Mouse (Mus musculus) embryonic facial prominence, embryonic 11.5 days (tissue): ENCODE measurements around the gene Dohh. TPM values are rescaled to one million over a fixed set of nuclear protein-coding genes. Genes with fewer than 3 reads are reported as not detected.
A peak's percentile ranks its signal among the peaks of the same experiment; 100 is the strongest.

Experiments used
- ATAC-seq: fragments of 200-750 bp; cut with Nextera tagmentation; replicated peaks from 2 replicates; pipeline ENCODE4 v1.8.0; 2017; ENCODE audit warnings: low read depth; ENCODE audit not compliant: insufficient number of reproducible peaks, low FRiP score, low TSS enrichment
- DNase-seq: peaks from one replicate; pipeline ENCODE4 v3.0.0-alpha.2; 2015; ENCODE audit warnings: low spot score
- H3K27ac ChIP-seq: fragments of 300-500 bp; sonication (generic); replicated peaks from 2 replicates; pipeline ENCODE4 v1.5.1; 2014; ENCODE audit warnings: mild to moderate bottlenecking, low read depth, low read length, control low read depth
- H3K27me3 ChIP-seq: fragments of 300-500 bp; sonication (generic); 2 replicates; pipeline ENCODE4 v1.6.1; 2014; ENCODE audit warnings: mild to moderate bottlenecking, low read length, moderate library complexity, mixed read lengths; ENCODE audit not compliant: control insufficient read depth, insufficient read depth
- H3K36me3 ChIP-seq: fragments of 300-500 bp; sonication (generic); replicated peaks from 2 replicates; pipeline ENCODE4 v1.6.1; 2014; ENCODE audit warnings: low read depth, mild to moderate bottlenecking, low read length, moderate library complexity, mixed read lengths; ENCODE audit not compliant: control insufficient read depth, insufficient read depth
- H3K4me1 ChIP-seq: fragments of 300-500 bp; sonication (generic); 2 replicates; pipeline ENCODE4 v1.6.1; 2014; ENCODE audit warnings: low read length, mixed read lengths; ENCODE audit not compliant: control insufficient read depth, insufficient read depth
- H3K4me2 ChIP-seq: fragments of 300-500 bp; sonication (generic); 2 replicates; pipeline ENCODE4 v1.6.1; 2014; ENCODE audit warnings: low read depth, mild to moderate bottlenecking, control low read depth, low read length, moderate library complexity
- H3K4me3 ChIP-seq: fragments of 300-500 bp; sonication (generic); 2 replicates; pipeline ENCODE4 v1.5.1; 2014; ENCODE audit warnings: low read depth, low read length, control low read depth
- H3K9ac ChIP-seq: fragments of 300-500 bp; sonication (generic); replicated peaks from 2 replicates; pipeline ENCODE4 v1.6.1; 2014; ENCODE audit warnings: mild to moderate bottlenecking, control low read depth, low read length
- H3K9me3 ChIP-seq: fragments of 300-500 bp; sonication (generic); replicated peaks from 2 replicates; pipeline ENCODE4 v1.6.1; 2016; ENCODE audit warnings: mild to moderate bottlenecking, low read length, inconsistent platforms, mixed read lengths; ENCODE audit not compliant: control insufficient read depth
- WGBS: fragments of 180-500 bp; shearing (Covaris S2); extraction: QIAGEN DNeasy Blood & Tissue Kit; methylation state at CpG from one replicate; pipeline ENCODE4 v1.1.7; 2014; 5-methylcytosine and 5-hydroxymethylcytosine counted together
- polyA plus RNA-seq: library from polyadenylated mRNA; unstranded; fragments of >200 nt; fragmentation: Nextera tagmentation; extraction: Ambion mirVana; gene quantifications from 2 replicates; pipeline ENCODE4 v1.2.1, GENCODE M21; 2014

Gene Dohh
- polyA plus RNA-seq, 1 experiment from 2014 or later, result 45.0 TPM

DNA sequence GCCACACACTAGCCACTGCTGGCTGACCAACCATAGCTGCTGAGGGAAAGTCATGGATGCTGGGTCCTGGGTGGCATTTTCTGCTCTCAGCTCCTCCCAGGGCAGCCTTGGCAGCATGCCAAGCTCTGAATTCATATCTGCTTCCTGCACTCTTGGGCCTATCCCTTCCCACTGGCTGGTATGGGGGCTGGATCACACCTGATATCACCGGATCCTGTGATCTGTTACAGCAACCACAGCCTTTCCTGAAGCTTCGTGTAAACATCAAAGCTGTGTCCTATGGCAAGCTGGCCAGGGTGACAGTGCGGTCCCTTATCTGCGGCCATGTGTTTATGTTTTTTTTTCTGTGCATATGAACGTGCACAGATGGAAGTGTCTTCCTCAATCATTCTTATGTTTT, 2.2 kb upstream of the Dohh start:
- 76% methylated on average over 5 of the region's 5 CpGs for WGBS
- Histone ChIP-seq H3K27ac (0 out of 2 replicates have a peak overlapping the region, but pooled peaks have one; percentile 9), H3K36me3 (no peaks in the 10 kb centered on the region), H3K4me1 (peaks cover 4% of the 10 kb centered on the region; the same call in 1 of the 2 replicates), H3K4me3 (no peak overlapping the region), H3K9me3 (no peaks in the 10 kb centered on the region), H3K9ac (no peak overlapping the region), H3K27me3 (no peaks in the 10 kb centered on the region), H3K4me2 (no peak overlapping the region)
- ATAC-seq (no peak), DNase-seq (no peak)

DNA sequence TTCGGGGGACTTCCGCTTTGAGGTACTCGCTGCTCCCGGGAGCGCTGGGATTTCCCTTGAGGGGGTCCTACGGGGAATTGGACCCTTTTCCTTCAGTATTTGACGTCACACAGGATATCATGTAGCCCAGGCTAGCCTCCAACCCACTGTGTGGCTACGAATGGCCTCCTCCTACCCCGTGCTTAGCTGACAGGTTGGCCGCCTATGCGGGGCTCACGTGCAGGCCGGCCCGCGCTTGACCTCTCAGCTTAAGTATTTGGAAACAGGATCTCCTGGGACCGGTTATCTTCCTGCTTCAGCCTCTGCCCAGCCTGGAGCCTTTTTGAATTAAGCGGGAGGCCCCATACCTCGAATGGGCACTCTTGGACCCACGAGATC, 366 bp downstream of the Dohh start:
- ATAC-seq, result peak; percentile 30; the same call in 1 of the 2 replicates
- WGBS, result 1% methylated on average over 19 of the region's 19 CpGs
- H3K4me3 ChIP-seq, result peak overlapping the region; percentile 94
- no peaks in the 10 kb centered on the region for H3K9me3 ChIP-seq
- H3K27ac ChIP-seq, result peak overlapping the region; percentile 44
- H3K4me2 ChIP-seq, result peak overlapping the region; percentile 82
- H3K9ac ChIP-seq, result peak overlapping the region; percentile 82
- H3K27me3 ChIP-seq, result no peaks in the 10 kb centered on the region
- peaks cover 7% of the 10 kb centered on the region for H3K36me3 ChIP-seq
- H3K4me1 ChIP-seq, result no peaks in the 10 kb centered on the region
- no peak for DNase-seq

DNA sequence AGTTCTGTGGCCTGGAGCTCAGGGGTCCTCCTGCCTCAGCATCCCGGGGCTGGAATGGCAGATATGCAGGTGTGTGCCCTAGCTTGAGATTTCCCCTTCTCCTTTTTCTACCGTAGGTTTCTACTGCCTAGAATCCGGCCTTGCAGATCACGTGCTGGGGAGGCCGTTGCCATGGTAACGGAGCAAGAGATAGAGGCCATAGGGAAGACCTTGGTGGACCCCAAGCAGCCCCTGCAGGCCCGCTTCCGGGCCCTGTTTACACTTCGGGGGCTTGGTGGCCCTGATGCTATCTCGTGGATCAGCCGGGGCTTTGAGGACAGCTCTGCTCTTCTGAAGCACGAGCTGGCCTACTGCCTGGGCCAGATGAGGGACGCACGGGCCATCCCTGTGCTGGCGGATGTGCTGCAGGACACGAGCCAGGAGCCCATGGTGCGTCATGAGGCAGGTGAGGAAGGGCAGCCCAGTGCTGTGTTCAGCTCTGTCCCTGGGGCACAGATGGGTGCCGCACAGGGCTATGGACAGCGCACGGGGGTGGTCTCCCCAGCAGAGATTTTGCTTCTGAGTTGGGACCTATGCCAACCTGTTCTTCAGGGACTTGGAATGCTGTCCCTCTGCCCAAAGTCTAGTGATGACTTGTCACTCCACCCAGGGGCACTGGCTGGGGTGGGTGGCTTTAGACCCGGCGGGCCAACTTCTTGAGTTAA, 1.5 kb downstream of the Dohh start:
- H3K4me2 ChIP-seq, result no peak overlapping the region; the same call in 1 of the 2 replicates
- no peak overlapping the region for H3K9ac ChIP-seq
- peaks cover 7% of the 10 kb centered on the region for H3K36me3 ChIP-seq
- no peaks in the 10 kb centered on the region for H3K9me3 ChIP-seq
- ATAC-seq (no peak), DNase-seq (no peak)
- H3K27me3 ChIP-seq, result no peaks in the 10 kb centered on the region
- 87% methylated on average over 22 of the region's 22 CpGs for WGBS
- H3K4me3 ChIP-seq, result no peak overlapping the region
- H3K27ac ChIP-seq, result no peak overlapping the region
- no peaks in the 10 kb centered on the region for H3K4me1 ChIP-seq

- ATAC-seq (no peak), DNase-seq (no peak)
- H3K4me2 ChIP-seq, result no peak overlapping the region
- no peaks in the 10 kb centered on the region for H3K27me3 ChIP-seq
- WGBS, result 91% methylated on average over 20 of the region's 20 CpGs
- H3K27ac ChIP-seq, result no peak overlapping the region
- H3K36me3 ChIP-seq, result peaks cover 7% of the 10 kb centered on the region
- H3K9ac ChIP-seq, result no peak overlapping the region
- H3K4me3 ChIP-seq, result no peak overlapping the region
- no peaks in the 10 kb centered on the region for H3K4me1 ChIP-seq
- H3K9me3 ChIP-seq, result no peaks in the 10 kb centered on the region
Measured at GRCm38 (mm10) chr10:81387716-81388115, 3.5 kb downstream of the Dohh start.

- no peaks in the 10 kb centered on the region for H3K27me3 ChIP-seq
- no peak within 1 kb of the TSS for H3K4me3 ChIP-seq
- WGBS, result 91% methylated on average over 5 of the region's 5 CpGs
- H3K4me2 ChIP-seq, result no peak within 1 kb of the TSS
- no peak within 1 kb of the TSS for H3K27ac ChIP-seq
- H3K9ac ChIP-seq, result no peak within 1 kb of the TSS
- DNase-seq (no peak), ATAC-seq (no peak)
- H3K36me3 ChIP-seq, result peaks cover 7% of the 10 kb centered on the region
- no peaks in the 10 kb centered on the region; the same call in 1 of the 2 replicates for H3K4me1 ChIP-seq
- no peaks in the 10 kb centered on the region for H3K9me3 ChIP-seq
Measured at GRCm38 (mm10) chr10:81388505-81389055, 4.4 kb downstream of the Dohh start, which contains the start of gene Gm48552. Gene Gm48552, plus strand, starts transcription at chr10:81389005.

DNA sequence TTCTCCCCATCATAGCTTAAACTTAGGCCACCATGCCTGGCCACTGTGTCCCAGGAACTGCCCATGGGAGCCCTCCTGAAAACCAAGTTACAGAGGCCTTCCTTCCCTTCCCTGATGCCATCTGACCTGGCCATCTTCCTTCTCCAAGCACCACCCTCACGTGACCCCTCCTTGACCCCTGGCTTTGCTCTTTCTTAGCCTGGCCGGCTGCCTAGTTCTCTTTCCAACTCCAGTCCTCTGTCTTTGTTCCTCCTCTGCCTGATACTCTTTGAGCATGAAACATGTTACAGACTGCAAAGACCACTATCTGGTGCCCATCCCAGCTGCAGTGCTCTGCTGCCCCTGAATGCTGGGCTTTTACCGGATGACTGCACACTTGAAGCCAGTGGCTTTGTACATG, 5.1 kb downstream of the Dohh start:
- DNase-seq, result no peak
- Histone ChIP-seq H3K36me3 (peaks cover 7% of the 10 kb centered on the region), H3K27ac (no peak overlapping the region)

DNA sequence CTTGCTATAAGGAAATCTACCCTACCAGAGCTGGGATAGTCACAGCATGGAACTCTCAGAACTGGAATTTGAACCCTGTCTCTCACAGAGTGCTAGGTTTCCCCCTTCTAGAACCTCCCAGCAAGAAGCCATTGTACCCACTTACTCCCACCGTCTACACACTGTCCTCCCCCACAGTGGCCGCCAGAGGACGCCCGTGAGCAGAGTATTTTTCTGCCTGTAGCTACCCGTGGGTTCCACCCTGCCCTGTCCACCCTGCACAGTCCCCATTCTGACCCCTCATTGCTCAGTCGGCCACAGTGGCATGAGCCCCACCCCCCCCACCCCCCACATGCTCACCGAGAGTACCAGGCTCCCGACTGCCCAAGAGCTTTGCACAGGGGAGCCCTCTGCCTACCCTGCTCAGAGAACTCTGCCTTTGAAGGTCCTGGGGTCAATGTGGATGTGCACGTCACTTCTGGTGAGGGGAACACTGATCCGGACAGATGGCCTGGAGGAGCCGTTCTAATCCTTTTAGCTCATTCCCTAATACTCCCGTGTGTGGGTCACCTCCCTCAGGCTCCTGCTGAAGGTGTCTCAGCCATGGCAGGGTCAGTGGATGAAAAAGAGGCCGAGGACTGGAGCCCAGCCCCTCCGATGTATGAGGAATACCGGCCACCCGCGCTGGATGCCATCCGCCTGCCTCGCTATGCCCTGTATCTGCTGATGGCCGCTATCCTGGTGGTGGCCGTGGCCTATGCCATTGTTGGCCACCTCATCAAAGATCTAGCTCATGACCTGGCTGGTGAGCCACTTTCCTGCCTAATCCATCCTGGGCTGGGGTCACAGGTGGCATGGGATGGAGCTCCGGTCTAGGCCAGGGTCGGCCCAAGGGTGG, 5.8 kb downstream of the Dohh start:
- H3K27me3 ChIP-seq, result no peaks in the 10 kb centered on the region
- ATAC-seq (peak; percentile 20), DNase-seq (peak; percentile 59)
- WGBS, result 62% methylated on average over 23 of the region's 23 CpGs
- no peak overlapping the region for H3K4me2 ChIP-seq
- no peak overlapping the region for H3K9ac ChIP-seq
- no peak overlapping the region for H3K27ac ChIP-seq
- peaks cover 7% of the 10 kb centered on the region for H3K36me3 ChIP-seq
- no peak overlapping the region for H3K4me3 ChIP-seq
- no peaks in the 10 kb centered on the region; the same call in 1 of the 2 replicates for H3K4me1 ChIP-seq
- H3K9me3 ChIP-seq, result no peaks in the 10 kb centered on the region

More for the DNA sequence above, 5.1 kb downstream of the Dohh start:
- H3K4me1 ChIP-seq, result no peaks in the 10 kb centered on the region; the same call in 1 of the 2 replicates
- 70% methylated on average over 3 of the region's 3 CpGs for WGBS
- no peak overlapping the region for H3K4me2 ChIP-seq
- H3K9ac ChIP-seq, result no peak overlapping the region
- no peaks in the 10 kb centered on the region for H3K27me3 ChIP-seq
- H3K4me3 ChIP-seq, result no peak overlapping the region
- no peak for ATAC-seq
- no peaks in the 10 kb centered on the region for H3K9me3 ChIP-seq

GRCm38 (mm10) chr10:81390678-81390965, 6.4 kb downstream of the Dohh start:
- Histone ChIP-seq H3K27me3 (no peaks in the 10 kb centered on the region), H3K4me3 (no peak overlapping the region), H3K9ac (no peak overlapping the region), H3K4me2 (no peak overlapping the region), H3K9me3 (no peaks in the 10 kb centered on the region), H3K27ac (no peak overlapping the region), H3K4me1 (no peaks in the 10 kb centered on the region; the same call in 1 of the 2 replicates), H3K36me3 (peaks cover 7% of the 10 kb centered on the region)
- 88% methylated on average over 13 of the region's 13 CpGs for WGBS
- ATAC-seq (no peak), DNase-seq (no peak)
